Mouse (Mus musculus): ENCODE results near the gene Gm44973.
"Not testable (repeated sequence)": the region's sequence is repeated elsewhere in the genome, so short reads cannot be mapped to it uniquely, and the experiment has no call there.

The Gm44973 gene

GRCm38 (mm10) chr7:5052931-5053343 lies 37.6 kb downstream of the Gm44973 start:
- peak; percentile 50 to 60 for DNase-seq

- peak; percentile 58 to 60 for DNase-seq
These were observed 38.3 kb downstream of the Gm44973 start for GRCm38 (mm10) chr7:5053456-5054179.

GRCm38 (mm10) chr7:5056651-5057263 lies 41.5 kb downstream of the Gm44973 start:
- peak; percentile 74 to 83 for DNase-seq

GRCm38 (mm10) chr7:5057381-5057780 lies 42.1 kb downstream of the Gm44973 start:
- DNase-seq: no peak

GRCm38 (mm10) chr7:5057804-5058203 lies 42.5 kb downstream of the Gm44973 start:
- no peak for DNase-seq

GRCm38 (mm10) chr7:5058631-5059030 lies 43.3 kb downstream of the Gm44973 start:
- no peak for DNase-seq

GRCm38 (mm10) chr7:5059421-5059820 lies 44.1 kb downstream of the Gm44973 start:
- DNase-seq: no peak

GRCm38 (mm10) chr7:5060239-5060731 lies 45.0 kb downstream of the Gm44973 start:
- peak; percentile 86 to 93 for DNase-seq

GRCm38 (mm10) chr7:5060944-5061773 lies 45.9 kb downstream of the Gm44973 start:
- peak; percentile 100 for DNase-seq

GRCm38 (mm10) chr7:5061774-5062359 lies 46.6 kb downstream of the Gm44973 start, which contains the start of gene U2af2:
TSS of gene U2af2 (plus strand) at chr7:5062143.
- DNase-seq: peak; percentile 96 to 99

GRCm38 (mm10) chr7:5062360-5063001 lies 47.2 kb downstream of the Gm44973 start:
- DNase-seq: peak in 1 of 2 experiments; percentile 82

- DNase-seq: no peak
These were observed 49.6 kb downstream of the Gm44973 start for GRCm38 (mm10) chr7:5064886-5065285.

- no peak for DNase-seq
These were observed 58.3 kb downstream of the Gm44973 start for GRCm38 (mm10) chr7:5073586-5073985.

GRCm38 (mm10) chr7:5074984-5075383 lies 59.7 kb downstream of the Gm44973 start:
- DNase-seq: no peak

- DNase-seq: no peak
These were observed 61.6 kb downstream of the Gm44973 start for GRCm38 (mm10) chr7:5076931-5077330.

GRCm38 (mm10) chr7:5079365-5080009 lies 64.2 kb downstream of the Gm44973 start:
- not testable (repeated sequence) for DNase-seq

GRCm38 (mm10) chr7:5080010-5080751 lies 64.9 kb downstream of the Gm44973 start, which contains the start of gene Epn1:
TSS of gene Epn1 (plus strand) at chr7:5080235.
- DNase-seq: peak; percentile 98 to 99

- no peak for DNase-seq
These were observed 65.5 kb downstream of the Gm44973 start for GRCm38 (mm10) chr7:5080815-5081214.

- no peak for DNase-seq
These were observed 65.9 kb downstream of the Gm44973 start for GRCm38 (mm10) chr7:5081241-5081640.

- no peak for DNase-seq
These were observed 66.6 kb downstream of the Gm44973 start for GRCm38 (mm10) chr7:5081939-5082338.
